Mouse (Mus musculus) lung, adult 18-20 months (tissue): Measurements from ENCODE around the gene Cxcr1.

Experiments
- DNase-seq, 2 experiments: peaks; one replicate each; pipeline ENCODE4 v3.0.0; 2022; ENCODE audit warnings: mixed read lengths in 2 of 2

The Cxcr1 gene

DNA sequence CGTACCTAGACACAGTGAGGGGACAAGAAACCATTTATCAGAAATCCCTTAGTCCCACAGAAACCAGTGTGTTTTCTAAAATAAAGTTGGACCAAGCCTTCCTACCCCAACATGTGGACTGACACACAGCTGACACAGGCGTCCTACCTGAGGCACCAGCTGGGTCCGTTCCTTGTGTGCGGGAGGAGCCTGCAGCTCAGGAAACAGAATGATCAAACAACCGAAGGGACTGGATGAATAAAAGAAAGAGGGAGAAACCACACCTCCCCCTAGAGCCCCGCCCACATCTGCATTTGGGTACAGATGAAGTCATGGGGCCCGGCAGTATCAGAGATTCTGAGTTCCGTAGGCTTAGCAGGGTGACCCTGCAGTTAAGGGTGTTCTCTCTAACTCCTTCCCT, at the start of gene Cxcr1:
Gene Cxcr1 (minus strand): TSS at position 187 of the 400 bp plus-strand sequence.
- no peak for DNase-seq

DNA sequence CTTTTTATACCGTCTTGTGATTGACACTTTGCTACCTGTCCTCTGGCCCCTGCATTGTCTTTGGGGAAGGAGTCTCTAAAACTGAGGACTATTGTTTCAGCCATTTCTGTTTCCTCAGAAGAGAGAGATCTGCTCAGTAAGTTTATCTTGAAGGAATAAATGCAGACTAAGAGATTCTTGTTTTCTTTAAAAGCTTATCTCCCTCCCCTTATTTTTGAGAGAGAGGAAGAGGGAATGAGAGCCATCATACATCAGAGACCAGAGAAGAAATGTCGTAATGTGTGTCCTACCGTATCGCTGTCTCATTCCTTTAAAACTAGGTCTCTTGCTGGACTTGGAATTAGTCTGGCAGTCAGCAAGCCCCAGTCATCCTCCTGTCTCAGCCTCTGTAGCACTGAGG, 46.4 kb upstream of the Cxcr1 start:
- no peak for DNase-seq

DNA sequence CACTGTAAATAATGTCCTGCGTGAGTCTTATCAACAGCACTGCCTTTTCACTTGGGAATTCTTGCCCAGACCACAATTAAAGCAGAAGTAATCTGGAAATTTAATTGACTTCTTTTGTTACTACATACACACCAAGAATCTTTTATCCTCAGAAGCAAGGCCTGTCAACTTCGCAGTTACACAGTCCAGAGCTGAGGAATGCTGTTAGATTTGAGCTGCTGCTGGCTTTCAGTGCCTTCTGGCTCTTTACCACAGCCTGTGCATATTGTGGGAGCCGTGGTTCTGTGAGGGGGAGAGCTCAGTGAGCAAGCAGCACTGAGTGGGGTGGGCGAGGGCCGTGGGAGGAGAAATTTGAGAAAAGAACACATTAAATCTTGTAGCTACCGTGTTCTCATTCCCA, 45.9 kb upstream of the Cxcr1 start:
- no peak for DNase-seq

DNA sequence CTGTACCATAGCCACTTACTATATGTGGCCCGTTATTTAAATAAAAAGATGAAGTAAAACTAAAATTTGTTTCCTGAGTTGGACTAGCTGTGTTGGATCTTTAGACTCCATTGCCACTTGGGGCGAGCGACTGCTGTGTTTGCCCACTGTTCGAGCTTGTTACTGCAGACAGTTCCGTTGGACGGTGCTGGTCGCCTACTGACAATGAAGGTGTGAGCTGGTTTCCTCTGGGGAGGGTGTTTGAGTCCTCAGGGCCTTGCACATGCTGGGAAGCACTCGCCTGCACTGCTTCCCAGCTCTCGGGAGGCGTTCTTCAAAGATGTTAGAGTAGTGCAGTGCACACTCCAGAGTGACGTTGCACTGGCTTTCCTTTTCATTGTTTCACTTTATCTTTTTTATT, 45.2 kb upstream of the Cxcr1 start:
- DNase-seq = peak in 1 of 2 experiments; percentile 11

DNA sequence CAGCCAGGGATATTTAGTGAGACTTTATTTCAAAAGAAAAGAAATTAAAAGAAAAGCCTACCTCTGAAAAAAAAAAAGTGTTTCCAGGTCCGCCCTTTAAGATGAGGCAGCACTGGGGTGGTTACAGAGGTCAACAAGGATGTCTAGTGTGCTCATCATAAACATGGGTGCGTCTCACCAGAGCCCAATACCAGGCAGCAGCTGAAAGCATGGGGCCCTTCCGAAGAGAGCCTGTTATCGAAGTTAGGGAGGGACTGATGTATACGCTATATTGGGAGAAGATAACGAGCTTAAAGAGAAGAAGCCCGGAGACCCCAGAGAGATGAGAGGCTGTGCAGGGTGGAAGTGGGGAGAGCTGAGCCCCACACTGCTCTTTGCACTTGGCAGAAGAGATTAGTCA, 44.7 kb upstream of the Cxcr1 start:
- DNase-seq = no peak

DNA sequence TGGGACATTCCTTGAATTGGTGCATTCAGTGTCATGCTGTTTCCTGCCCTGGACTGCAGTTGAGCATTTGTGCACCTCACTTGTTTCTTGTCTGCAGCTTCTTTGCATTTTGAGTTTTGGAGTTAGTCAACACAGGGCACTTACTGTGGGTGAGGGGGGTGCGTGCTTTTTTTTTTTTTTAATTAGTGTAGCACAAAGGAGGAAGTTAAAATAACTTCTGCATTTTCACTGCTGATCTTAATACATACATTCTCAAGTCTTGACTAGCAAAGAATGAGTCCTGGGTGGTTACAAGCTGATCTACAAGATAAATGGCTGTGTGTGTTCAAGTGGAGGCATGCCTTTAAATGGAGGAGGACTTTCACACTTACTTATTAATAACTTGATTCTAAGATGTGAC, 43.7 kb upstream of the Cxcr1 start:
- DNase-seq = no peak

DNA sequence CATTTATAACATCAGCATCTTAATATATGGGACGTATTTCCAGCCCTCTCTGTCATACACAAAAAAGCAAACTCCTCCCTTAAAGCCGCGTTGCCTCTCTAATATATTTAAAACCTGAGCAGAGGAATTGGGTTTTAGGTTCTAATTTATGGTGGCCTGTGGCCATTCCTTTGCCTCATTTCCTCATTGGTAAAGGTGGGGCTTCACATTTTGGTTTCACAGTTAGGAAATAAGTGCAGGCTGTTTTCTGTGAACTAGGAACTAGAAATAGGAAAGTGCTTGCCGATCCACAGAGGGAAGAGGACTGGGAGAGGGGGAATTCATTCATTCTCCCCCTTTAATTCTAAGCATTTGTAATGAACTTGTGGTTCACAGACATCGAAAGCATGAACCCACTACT, 43.2 kb upstream of the Cxcr1 start:
- no peak for DNase-seq

DNA sequence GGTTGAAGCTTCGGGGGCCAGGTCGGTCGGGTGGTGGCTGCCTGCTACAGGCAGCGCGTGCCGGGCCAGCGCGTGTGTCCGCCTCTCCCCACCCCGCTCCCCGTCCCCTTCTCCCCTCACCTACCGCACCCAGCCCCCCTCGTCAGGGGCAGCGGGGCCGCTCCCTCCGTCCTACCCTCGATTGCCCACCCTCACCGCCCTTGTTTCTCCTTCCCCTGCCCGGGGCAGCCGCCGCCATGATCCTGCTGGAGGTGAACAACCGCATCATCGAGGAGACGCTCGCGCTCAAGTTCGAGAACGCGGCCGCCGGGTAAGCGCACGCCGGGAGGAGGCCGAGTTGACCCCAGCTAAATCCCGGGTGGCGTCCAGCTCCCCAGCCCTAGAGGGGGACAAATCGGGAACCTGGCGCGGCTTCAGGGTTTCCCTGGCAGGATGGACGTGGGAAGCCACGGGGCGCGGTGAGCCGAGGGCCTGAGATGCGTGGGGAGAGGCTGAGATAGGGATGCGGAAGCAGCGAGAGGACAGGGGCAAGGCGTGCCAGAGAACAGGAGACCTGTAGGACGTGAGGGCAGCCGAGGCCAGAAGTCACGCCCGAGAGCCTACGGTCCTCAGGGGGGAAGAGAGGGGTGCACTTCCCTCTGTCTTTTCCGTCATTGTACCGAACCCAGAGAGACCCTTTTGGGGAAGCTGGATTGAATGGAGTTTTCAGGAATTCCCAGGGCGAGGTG, 42.3 kb upstream of the Cxcr1 start:
- peak; percentile 70 to 75 for DNase-seq

DNA sequence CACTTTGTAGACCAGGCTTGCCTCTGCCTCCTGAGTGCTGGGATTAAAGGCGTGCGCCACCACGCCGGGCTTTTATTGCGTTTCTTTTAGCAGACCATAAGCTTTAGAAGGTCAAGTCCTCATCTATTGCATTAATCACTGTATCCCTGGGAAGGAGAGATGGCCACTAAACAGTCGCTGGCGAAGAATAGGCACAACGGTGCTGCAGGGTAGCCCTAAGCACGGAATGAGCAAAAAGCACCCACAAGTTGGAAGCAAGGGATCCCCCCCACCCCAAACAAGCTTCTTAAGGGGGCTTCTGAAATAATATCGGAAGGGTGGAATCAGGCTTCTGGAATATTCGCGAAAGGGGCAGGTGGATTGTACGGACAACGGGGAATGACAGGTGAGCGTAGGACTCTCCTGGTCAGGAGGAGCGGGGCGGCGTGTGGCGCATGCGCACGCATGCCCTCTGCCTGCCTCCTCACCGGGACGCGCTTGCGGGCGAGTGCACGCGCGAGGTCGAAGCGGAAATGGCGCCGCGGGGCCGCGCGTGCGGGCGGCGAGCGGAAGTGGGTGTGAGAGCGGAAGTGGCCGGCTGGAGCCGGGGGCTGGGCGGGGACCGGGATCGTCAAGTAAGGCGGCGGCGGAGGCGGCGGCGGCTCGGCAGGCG, 41.6 kb upstream of the Cxcr1 start, which contains the start of gene Arpc2:
Gene Arpc2 (plus strand): TSS at position 147 of the 652 bp plus-strand sequence.
- peak; percentile 97 to 98 for DNase-seq

DNA sequence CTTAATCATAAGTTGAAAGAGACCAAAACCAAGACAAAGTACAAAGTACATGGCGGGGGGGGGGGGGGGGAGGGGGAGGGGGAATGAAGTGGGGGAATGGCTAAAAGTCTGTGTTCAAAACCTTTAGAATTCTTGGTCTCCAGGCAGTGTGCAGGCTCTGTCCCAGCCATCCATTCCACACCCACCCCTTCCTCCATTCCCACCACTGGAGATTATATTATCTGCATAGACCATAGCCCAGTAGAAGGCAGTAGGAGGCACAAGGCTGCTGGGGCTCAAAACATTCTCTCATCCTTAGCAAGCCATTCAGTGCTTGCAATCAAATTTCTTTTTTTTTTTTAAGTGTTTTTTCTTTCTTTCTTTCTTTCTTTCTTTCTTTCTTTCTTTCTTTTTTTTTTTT, 36.6 kb upstream of the Cxcr1 start:
- DNase-seq = no peak

DNA sequence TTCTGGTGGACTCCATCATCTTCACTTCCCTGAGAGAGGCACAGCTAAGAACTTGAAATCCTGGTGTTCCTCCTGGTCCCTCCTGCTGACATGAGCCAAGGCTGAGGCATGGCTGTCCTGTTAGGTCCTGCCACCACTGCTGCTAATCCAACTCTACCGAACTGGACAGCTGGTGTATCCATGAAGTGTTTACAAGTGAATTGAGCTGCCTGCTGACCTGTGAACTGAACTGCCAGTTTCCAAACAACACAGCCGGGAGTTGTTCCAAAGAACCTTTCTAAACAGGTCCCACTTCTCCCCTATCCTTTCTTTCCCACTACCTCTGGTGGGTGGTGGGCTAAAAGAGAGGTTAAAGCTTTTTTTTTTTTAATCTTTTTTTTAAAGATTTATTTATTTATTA, 35.5 kb upstream of the Cxcr1 start:
- DNase-seq = no peak

DNA sequence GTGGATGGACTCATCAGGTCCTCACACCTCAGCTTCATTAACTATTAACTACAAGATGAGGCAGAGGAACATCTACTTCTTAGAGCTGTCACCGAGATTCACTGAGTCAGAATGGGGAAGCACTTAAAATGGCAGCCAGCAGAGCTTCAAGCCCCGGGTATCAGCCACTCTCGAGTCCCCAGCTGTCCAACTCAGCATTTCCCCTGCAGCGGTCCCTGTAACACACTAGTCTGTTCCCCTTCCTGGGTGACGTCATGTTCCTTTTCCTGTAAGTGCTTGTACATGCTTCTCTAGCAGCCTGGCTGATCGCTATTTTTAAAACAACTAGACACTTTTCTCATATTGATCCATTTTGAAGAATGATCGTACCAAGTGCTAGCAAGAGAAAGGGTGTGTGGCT, 32.9 kb upstream of the Cxcr1 start:
- peak; percentile 66 to 78 for DNase-seq

DNA sequence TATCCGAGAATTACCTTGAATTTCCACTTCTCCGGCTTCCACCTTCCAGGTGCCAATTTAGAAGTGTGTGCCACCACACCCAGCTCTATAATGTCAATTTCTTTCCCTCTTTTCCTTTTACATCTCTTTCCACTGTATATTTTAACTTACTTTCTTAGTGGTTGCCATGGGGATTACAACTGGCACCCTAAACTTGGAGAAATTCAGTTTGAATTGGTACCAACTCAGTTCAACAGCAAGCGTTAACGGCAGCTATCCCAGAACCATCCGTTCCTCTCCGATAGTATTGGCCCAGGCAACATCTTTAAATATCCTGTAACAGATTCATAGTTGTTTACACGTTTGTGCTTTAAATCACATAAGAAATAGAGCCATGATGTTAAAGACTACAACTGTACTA, 25.5 kb upstream of the Cxcr1 start:
- no peak for DNase-seq

DNA sequence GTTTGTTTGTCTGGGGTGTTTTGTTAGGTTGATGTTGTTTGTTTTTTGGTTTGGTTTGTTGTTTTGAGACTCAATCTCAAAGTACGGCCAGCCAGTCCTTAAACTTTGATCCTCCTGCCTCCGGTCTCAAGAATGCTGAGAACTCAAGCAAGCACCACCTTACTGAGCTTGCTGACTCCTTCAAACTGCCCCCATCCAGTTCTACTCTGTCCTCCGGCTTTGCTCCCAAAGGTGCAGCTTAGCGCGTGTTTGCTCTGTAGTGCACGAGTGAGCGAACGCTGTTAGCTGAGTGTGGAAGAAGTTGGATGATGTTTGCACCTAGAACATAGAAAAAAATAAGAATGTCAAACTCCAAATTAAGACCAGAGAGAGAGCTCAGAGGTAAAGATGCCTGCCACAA, 14.5 kb upstream of the Cxcr1 start:
- DNase-seq = no peak

DNA sequence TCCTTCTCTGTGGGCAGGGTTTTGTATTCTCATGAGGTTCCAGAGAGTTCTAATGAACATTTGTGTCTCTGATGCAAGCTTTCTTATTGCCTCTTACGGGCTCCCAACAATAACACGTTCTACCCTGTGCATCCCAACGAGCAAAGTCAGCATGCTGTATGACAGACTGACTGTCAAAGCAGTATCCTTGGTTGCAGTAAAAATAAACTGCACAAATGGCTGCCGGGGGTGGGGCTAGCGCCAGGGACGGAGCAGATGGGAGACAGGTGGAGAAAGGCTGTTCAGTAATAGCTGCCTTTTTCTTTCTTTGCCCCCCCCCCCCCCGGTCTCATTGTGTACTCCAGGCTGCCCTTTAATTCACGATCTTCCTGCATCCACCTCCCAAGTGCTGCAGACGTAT, 13.5 kb upstream of the Cxcr1 start:
- DNase-seq = no peak

DNA sequence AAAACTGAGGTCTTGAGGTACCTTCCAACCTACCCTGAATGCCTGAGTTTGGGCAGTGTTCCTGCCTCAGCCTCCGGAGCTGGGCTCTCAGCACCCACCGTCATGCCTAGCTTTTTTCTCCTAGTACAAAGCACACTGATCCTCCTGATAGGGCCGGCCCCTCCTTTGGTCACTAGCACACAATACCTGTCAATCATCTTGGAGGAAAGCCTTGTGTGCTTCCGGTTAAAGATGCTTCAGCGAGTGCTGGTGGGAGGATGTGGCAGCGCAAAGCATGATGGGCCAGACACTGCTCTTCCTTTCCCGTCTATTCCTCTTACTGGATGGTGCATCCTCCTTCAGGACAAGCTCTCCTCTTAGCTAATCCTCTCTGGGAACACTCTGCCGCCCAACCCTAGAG, 12.2 kb upstream of the Cxcr1 start:
- DNase-seq = no peak

DNA sequence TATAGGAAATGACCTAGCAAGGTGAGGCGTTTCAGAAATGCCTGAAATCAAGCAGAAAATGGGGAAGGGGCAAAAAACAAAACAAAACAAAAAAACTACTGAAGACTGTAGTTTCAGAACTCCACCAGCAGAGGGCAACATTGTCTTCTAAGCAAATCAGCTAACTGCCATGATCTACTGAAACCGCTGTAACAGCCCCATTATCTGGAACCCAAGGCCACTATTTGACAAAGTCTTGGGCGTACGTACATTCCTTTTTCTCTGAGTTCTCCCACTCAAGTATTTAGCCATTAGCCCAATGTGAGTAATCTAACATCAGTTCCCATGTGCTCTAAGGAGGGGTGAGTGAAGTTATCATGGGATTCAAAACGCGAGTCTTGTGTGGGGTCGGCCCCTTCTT, 11.4 kb upstream of the Cxcr1 start:
- peak in 1 of 2 experiments; percentile 20 for DNase-seq

DNA sequence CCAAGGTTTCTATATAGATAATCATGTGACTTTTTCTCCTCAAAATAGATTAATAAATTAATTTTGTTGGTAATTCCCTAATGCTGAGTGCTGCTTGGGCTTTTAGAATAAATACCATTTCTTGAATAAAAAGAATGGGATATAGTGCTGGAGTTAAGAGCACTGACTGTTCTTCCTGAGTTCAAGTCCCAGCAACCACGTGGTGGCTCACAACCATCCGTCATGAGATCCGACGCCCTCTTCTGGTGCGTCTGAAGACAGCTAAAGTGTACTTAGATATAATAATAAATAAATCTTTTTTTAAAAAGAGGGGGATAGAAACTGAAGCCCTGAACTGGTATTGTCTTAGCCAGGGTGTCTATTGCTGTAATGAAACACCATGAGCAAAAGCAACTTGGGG, 9.0 kb upstream of the Cxcr1 start:
- DNase-seq = no peak

DNA sequence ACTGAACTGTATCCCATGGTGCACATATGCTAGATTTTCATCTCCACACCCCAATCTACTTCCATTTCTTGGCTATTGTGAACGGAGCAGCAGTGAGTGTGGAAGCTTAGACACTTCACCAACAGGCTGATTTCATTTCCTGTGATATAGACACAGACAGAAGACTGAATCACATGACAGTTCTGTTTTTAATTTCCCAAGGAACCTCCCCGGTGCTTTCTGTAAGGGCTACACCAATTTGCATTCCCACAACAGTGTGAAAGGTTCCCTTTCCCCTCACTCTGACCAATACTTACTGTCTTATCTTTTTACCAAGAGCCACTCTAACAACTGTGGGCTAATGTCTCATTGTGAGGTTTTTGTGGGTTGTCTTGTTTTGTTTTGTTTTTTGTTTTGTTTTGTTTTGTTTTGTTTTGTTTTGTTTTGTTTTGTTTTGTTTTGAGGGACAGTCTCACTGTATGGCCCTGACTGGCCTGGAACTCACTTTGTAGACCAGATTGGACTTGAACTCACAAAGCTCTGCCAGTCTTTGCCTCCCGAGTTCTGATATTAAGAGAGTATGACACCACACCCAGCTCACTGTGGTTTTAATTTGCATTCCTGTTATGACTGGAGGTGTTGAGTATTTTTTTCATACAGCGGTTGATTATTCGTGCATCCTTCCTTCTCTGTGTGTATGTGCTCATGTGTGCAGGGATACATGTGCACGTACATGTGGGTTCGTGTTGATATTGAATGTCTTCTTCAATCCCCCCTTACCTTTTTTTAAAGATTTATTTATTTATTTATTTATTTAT, 6.8 kb upstream of the Cxcr1 start:
- DNase-seq = no peak

DNA sequence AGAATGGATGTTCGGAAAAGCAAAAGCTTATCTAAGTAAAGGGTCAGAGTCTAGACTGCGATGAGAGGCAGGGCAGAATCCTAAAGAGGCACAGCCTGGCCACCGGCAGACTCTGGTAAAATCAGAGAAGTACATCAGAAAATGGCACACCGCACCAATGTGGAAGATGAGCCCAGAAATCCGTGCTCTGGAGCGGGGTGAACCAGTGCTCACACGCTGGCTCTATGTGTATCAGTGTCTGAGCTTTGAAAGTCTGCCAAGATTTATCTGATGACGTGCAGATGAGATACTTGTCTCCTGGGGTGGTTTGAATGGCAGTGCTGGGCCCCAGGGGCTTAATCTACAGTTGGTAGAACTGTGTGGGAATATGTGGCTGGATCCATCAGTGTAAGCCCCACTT, 4.6 kb upstream of the Cxcr1 start:
- no peak for DNase-seq

DNA sequence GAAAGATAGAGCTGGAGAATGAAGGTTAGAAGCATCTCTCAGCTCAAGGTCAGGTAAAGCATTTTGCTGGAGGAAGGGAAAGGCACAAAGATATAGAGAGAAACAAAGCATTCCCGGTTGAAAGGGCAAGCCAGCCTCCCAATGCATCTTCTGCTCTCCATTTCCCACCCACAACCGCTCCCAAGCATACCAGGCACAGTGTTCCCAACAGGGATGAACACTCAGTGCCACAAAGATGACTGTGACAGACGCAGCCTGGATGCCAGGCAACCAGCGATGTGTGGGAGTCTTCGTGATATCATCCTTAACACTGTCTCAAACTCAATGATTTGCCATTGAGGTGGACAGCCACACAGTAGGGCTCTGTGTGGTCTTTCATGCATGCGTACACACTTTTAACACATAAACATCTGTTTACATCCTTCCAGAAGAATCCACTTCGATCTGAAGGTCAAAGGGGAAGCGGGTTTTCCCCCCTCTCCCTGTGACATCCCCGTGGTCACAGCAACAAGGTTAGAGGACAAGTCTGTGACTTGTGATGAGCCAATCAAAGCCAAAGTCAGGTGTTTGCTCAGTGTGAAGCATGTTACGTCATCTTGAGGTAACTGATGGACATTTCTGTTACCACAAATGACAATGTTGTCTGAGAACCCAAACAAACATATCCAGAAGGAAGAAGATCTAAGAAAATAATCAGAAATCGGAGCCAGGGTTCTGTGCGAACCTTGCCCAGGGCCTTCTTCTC, 3.5 kb upstream of the Cxcr1 start:
- no peak for DNase-seq

DNA sequence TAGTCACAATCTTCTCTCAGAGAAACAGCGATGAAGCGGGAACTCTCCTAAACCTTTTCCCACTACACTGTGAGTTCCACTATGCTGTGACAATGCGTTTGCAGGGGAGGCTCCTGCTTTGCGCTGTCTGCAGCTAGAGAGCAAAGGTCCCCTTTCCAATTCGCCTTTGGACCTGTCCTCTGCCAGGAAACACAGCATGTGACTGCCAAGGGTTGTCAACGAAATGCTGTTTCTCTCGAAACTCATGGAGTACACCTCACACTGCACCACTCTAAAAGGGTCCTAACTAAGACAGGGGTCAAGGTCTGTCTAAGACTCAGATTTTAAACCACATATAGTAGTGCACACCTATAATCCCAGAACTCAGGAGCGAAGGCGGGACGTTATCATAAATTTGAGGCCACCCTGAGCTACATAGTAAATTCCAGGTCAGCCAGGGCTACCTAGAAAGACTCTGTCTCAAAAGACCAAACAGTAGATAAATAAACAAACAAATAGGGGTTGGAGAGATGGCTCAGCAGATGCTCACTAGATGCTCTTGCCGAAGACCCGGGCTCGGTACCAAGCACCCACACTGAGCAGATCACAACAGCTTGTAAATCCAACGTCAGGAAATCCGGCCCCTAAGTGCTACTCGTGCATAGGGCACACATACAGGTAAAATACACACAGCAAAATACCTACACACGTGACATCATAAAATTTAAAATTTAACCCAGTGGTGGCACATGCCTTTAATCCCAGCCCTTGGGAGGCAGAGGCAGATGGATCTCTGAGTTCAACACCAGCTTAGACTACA, 2.4 kb upstream of the Cxcr1 start:
- DNase-seq = no peak
